Mouse (Mus musculus): ENCODE results near the gene Hs6st2.

Hs6st2 gene

DNA sequence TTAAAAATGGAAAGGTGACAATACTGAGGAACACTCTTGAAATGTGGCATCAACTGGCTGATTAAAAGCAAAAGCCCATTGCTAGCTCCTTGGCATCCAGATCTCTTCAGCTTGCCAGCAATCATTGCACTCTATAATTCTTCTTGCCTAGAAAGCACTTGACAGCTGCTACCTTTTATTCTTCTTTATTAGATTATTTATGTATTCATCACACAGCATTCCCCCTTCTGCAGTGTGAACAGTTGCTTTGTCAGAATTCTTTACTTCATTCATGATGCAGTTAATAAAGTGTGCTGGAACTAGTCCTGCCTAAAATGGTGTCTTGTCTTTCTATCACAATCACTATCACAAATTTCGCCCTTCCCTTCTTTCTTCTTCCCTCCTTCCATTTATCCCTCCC is 332.0 kb downstream of the Hs6st2 start:
- no peak for DNase-seq (ENCODE audit: low read depth, low spot score)

DNA sequence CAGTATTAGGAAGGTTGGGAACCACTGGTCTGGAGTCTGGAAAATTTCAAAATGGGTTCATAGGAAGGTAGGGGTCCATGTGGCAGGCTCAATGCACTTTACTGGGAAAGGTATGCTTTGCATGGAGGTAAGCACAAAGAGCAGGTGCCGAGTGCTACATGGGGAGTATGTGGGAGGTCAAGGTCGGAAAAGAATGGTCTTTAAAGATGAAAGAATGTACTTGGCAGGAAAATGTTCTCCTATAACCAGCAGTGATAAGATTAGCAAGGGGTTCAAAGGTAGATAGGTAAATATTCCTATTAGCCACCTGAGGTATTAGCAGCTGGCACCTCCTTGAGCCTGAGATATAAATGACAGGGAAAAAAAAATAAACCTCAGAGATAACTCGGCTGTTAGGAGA is 338.1 kb downstream of the Hs6st2 start:
- no peak for DNase-seq (ENCODE audit: low read depth, low spot score)

Data from CD4-positive, CD25-positive, alpha-beta regulatory T cell, adult 2 months (primary cell).